Mouse (Mus musculus): Measurements from ENCODE around the gene Adora3. TPM values are rescaled to one million over a fixed set of nuclear protein-coding genes. Genes with fewer than 3 reads are reported as not detected.
A peak's percentile ranks its signal among the peaks of the same experiment; 100 is the strongest.

Adora3 gene
- total RNA-seq (2014; rRNA removed), result 0.09 TPM in 1 of 2 replicates, not detected in the other
- polyA plus RNA-seq (2012; rRNA removed), result 0.06 TPM in 1 of 2 replicates, not detected in the other

- 84% methylated on average over 3 of the region's 3 CpGs for WGBS
- Histone ChIP-seq H3K27me3 (ENCODE audit: control insufficient read depth, insufficient read depth, low read length) (no peaks in the 10 kb centered on the region), H3K4me1 (ENCODE audit: control insufficient read depth, insufficient read depth, low read length) (peaks cover 7% of the 10 kb centered on the region), H3K4me3 (ENCODE audit: insufficient read depth, low read depth, low read length) (no peak within 1 kb of the TSS), H3K9ac (ENCODE audit: low read depth, low read length) (no peak within 1 kb of the TSS), H3K79me2 (ENCODE audit: control insufficient read depth, insufficient read depth, low read length) (no peaks in the 10 kb centered on the region), H3K27ac (replicated peaks; ENCODE audit: insufficient read depth, low read depth, low read length) (no peak within 1 kb of the TSS), H3K36me3 (ENCODE audit: control insufficient read depth, insufficient read depth, low read length) (no peaks in the 10 kb centered on the region)
- TF ChIP-seq CTCF (IDR thresholded peaks at IDR 0.05; ENCODE audit: low read depth, low read length), result no peak
- no peak for TF ChIP-seq POLR2A (IDR thresholded peaks at IDR 0.05; ENCODE audit: extremely low read depth, insufficient read depth, low read length)
- no peak for DNase-seq (ENCODE audit: extremely low read depth, low read depth, low spot score)
Observed at GRCm38 (mm10) chr3:105870558-105870957, at the start of gene Adora3, which contains the start of gene Tmigd3. Adora3 (plus strand) TSS chr3:105870858. Tmigd3 (plus strand) TSS chr3:105870903.

- no peak for TF ChIP-seq CTCF (IDR thresholded peaks at IDR 0.05; ENCODE audit: low read depth, low read length)
- no peak for TF ChIP-seq POLR2A (IDR thresholded peaks at IDR 0.05; ENCODE audit: extremely low read depth, insufficient read depth, low read length)
- H3K27ac ChIP-seq (replicated peaks; ENCODE audit: insufficient read depth, low read depth, low read length), result no peak overlapping the region
- peaks cover 3% of the 10 kb centered on the region for H3K4me1 ChIP-seq (ENCODE audit: control insufficient read depth, insufficient read depth, low read length)
- no peaks in the 10 kb centered on the region for H3K27me3 ChIP-seq (ENCODE audit: control insufficient read depth, insufficient read depth, low read length)
- DNase-seq (ENCODE audit: extremely low read depth, low read depth, low spot score), result no peak
- WGBS, result 88% methylated on average over 3 of the region's 3 CpGs
- no peaks in the 10 kb centered on the region for H3K36me3 ChIP-seq (ENCODE audit: control insufficient read depth, insufficient read depth, low read length)
- H3K4me3 ChIP-seq (ENCODE audit: insufficient read depth, low read depth, low read length), result no peak overlapping the region
- no peaks in the 10 kb centered on the region for H3K79me2 ChIP-seq (ENCODE audit: control insufficient read depth, insufficient read depth, low read length)
- no peak overlapping the region for H3K9ac ChIP-seq (ENCODE audit: low read depth, low read length)
Observed at GRCm38 (mm10) chr3:105821504-105821903, 49.2 kb upstream of the Adora3 start.

GRCm38 (mm10) chr3:105823609-105824008 is 47.0 kb upstream of the Adora3 start:
- H3K27me3 ChIP-seq (ENCODE audit: control insufficient read depth, insufficient read depth, low read length), result no peaks in the 10 kb centered on the region

GRCm38 (mm10) chr3:105824103-105824502 is 46.6 kb upstream of the Adora3 start:
- no peak overlapping the region for H3K4me3 ChIP-seq (ENCODE audit: insufficient read depth, low read depth, low read length)
- H3K27me3 ChIP-seq (ENCODE audit: control insufficient read depth, insufficient read depth, low read length), result no peaks in the 10 kb centered on the region
- no peak for DNase-seq (ENCODE audit: extremely low read depth, low read depth, low spot score)
- H3K9ac ChIP-seq (ENCODE audit: low read depth, low read length), result no peak overlapping the region
- no peaks in the 10 kb centered on the region for H3K79me2 ChIP-seq (ENCODE audit: control insufficient read depth, insufficient read depth, low read length)
- no peak for TF ChIP-seq CTCF (IDR thresholded peaks at IDR 0.05; ENCODE audit: low read depth, low read length)
- no peak for TF ChIP-seq POLR2A (IDR thresholded peaks at IDR 0.05; ENCODE audit: extremely low read depth, insufficient read depth, low read length)
- no peaks in the 10 kb centered on the region; the same call in 1 of the 2 replicates for H3K4me1 ChIP-seq (ENCODE audit: control insufficient read depth, insufficient read depth, low read length)
- WGBS, result 78% methylated on average over 5 of the region's 5 CpGs
- H3K27ac ChIP-seq (replicated peaks; ENCODE audit: insufficient read depth, low read depth, low read length), result no peak overlapping the region
- H3K36me3 ChIP-seq (ENCODE audit: control insufficient read depth, insufficient read depth, low read length), result no peaks in the 10 kb centered on the region

More at GRCm38 (mm10) chr3:105823609-105824008, 47.0 kb upstream of the Adora3 start:
- Histone ChIP-seq H3K79me2 (ENCODE audit: control insufficient read depth, insufficient read depth, low read length) (no peaks in the 10 kb centered on the region), H3K4me1 (ENCODE audit: control insufficient read depth, insufficient read depth, low read length) (peaks cover under 1% of the 10 kb centered on the region), H3K27ac (replicated peaks; ENCODE audit: insufficient read depth, low read depth, low read length) (no peak overlapping the region), H3K4me3 (ENCODE audit: insufficient read depth, low read depth, low read length) (no peak overlapping the region), H3K36me3 (ENCODE audit: control insufficient read depth, insufficient read depth, low read length) (no peaks in the 10 kb centered on the region), H3K9ac (ENCODE audit: low read depth, low read length) (no peak overlapping the region)
- no peak for TF ChIP-seq CTCF (IDR thresholded peaks at IDR 0.05; ENCODE audit: low read depth, low read length)
- no peak for TF ChIP-seq POLR2A (IDR thresholded peaks at IDR 0.05; ENCODE audit: extremely low read depth, insufficient read depth, low read length)
- no peak for DNase-seq (ENCODE audit: extremely low read depth, low read depth, low spot score)

- no peak overlapping the region for H3K4me3 ChIP-seq (ENCODE audit: insufficient read depth, low read depth, low read length)
- H3K79me2 ChIP-seq (ENCODE audit: control insufficient read depth, insufficient read depth, low read length), result no peaks in the 10 kb centered on the region
- no peaks in the 10 kb centered on the region for H3K27me3 ChIP-seq (ENCODE audit: control insufficient read depth, insufficient read depth, low read length)
- 56% methylated on average over 2 of the region's 2 CpGs for WGBS
- H3K9ac ChIP-seq (ENCODE audit: low read depth, low read length), result no peak overlapping the region
- no peak for DNase-seq (ENCODE audit: extremely low read depth, low read depth, low spot score)
- TF ChIP-seq POLR2A (IDR thresholded peaks at IDR 0.05; ENCODE audit: extremely low read depth, insufficient read depth, low read length) (no peak), CTCF (IDR thresholded peaks at IDR 0.05; ENCODE audit: low read depth, low read length) (no peak)
- H3K27ac ChIP-seq (replicated peaks; ENCODE audit: insufficient read depth, low read depth, low read length), result no peak overlapping the region
- H3K36me3 ChIP-seq (ENCODE audit: control insufficient read depth, insufficient read depth, low read length), result no peaks in the 10 kb centered on the region
- no peaks in the 10 kb centered on the region; the same call in 1 of the 2 replicates for H3K4me1 ChIP-seq (ENCODE audit: control insufficient read depth, insufficient read depth, low read length)
Observed at GRCm38 (mm10) chr3:105824704-105825103, 46.0 kb upstream of the Adora3 start.

GRCm38 (mm10) chr3:105825501-105826161 is 45.0 kb upstream of the Adora3 start:
- H3K27me3 ChIP-seq (ENCODE audit: control insufficient read depth, insufficient read depth, low read length), result no peaks in the 10 kb centered on the region
- no peaks in the 10 kb centered on the region for H3K36me3 ChIP-seq (ENCODE audit: control insufficient read depth, insufficient read depth, low read length)
- TF ChIP-seq POLR2A (IDR thresholded peaks at IDR 0.05; ENCODE audit: extremely low read depth, insufficient read depth, low read length) (no peak), CTCF (IDR thresholded peaks at IDR 0.05; ENCODE audit: low read depth, low read length) (no peak)
- H3K4me1 ChIP-seq (ENCODE audit: control insufficient read depth, insufficient read depth, low read length), result no peaks in the 10 kb centered on the region; the same call in 1 of the 2 replicates
- 0 out of 2 replicates have a peak overlapping the region, but pooled peaks have one; percentile 21 for H3K27ac ChIP-seq (replicated peaks; ENCODE audit: insufficient read depth, low read depth, low read length)
- H3K9ac ChIP-seq (ENCODE audit: low read depth, low read length), result no peak overlapping the region
- no peak overlapping the region for H3K4me3 ChIP-seq (ENCODE audit: insufficient read depth, low read depth, low read length)
- H3K79me2 ChIP-seq (ENCODE audit: control insufficient read depth, insufficient read depth, low read length), result no peaks in the 10 kb centered on the region
- 41% methylated on average over 7 of the region's 7 CpGs for WGBS
- peak; percentile 39 for DNase-seq (ENCODE audit: extremely low read depth, low read depth, low spot score)

All from liver, adult 2 months (tissue).